Mouse (Mus musculus) bone marrow, adult 2 months (tissue): ENCODE data around the gene Sox2. TPM values are rescaled to one million over a fixed set of nuclear protein-coding genes. Genes with fewer than 3 reads are reported as not detected.

Experiments used
- H3K27ac ChIP-seq: fragments of 200-500 bp; 2 replicates; pipeline ENCODE4 v1.5.1; 2012; ENCODE audit warnings: low read depth, mild to moderate bottlenecking, control low read depth, inconsistent platforms, low read length; ENCODE audit not compliant: control insufficient read depth, poor library complexity, insufficient read depth
- H3K4me1 ChIP-seq: fragments of 200-500 bp; 2 replicates; pipeline ENCODE4 v1.6.1; 2011; ENCODE audit warnings: low read length; ENCODE audit not compliant: control insufficient read depth, insufficient read depth
- H3K4me3 ChIP-seq: fragments of 200-500 bp; replicated peaks from 2 replicates; pipeline ENCODE3; 2011; ENCODE audit warnings: mild to moderate bottlenecking, low read depth, low read length, control low read depth; ENCODE audit not compliant: control insufficient read depth
- CTCF ChIP-seq: fragments of 200-500 bp; IDR thresholded peaks from 2 replicates; pipeline ENCODE4 v1.5.1; 2011; ENCODE audit warnings: low read length, control low read depth; ENCODE audit not compliant: control insufficient read depth, insufficient read depth
- POLR2A ChIP-seq: fragments of 200-500 bp; IDR thresholded peaks from 2 replicates; pipeline ENCODE4 v1.6.1; 2011; ENCODE audit warnings: low read depth, mild to moderate bottlenecking, control low read depth, low read length, borderline replicate concordance; ENCODE audit not compliant: control insufficient read depth
- WGBS: fragments of 180-500 bp; shearing (Covaris S2); methylation state at CpG from one replicate; pipeline ENCODE4 v1.1.7; 2018; 5-methylcytosine and 5-hydroxymethylcytosine counted together
- polyA plus RNA-seq: library from polyadenylated mRNA; stranded (reverse); fragments of >200 nt; gene quantifications from 2 replicates; pipeline ENCODE4 v1.2.4, GENCODE M21; 2011; ENCODE audit warnings: low replicate concordance; ENCODE audit not compliant: missing spikeins, insufficient read depth, insufficient read length

Gene Sox2
- polyA plus RNA-seq, 1 experiment, result 11.5 TPM

- 6% methylated on average over 10 of the region's 10 CpGs for WGBS
- TF ChIP-seq CTCF (no peak), POLR2A (no peak)
Observed at GRCm38 (mm10) chr3:34665751-34666665, 15.8 kb downstream of the Sox2 start.

GRCm38 (mm10) chr3:34667180-34667579, 17.0 kb downstream of the Sox2 start:
- 43% methylated on average over 2 of the region's 2 CpGs for WGBS

More at GRCm38 (mm10) chr3:34665751-34666665, 15.8 kb downstream of the Sox2 start:
- Histone ChIP-seq H3K4me3 (no peak overlapping the region), H3K4me1 (no peaks in the 10 kb centered on the region), H3K27ac (no peak overlapping the region)

GRCm38 (mm10) chr3:34667881-34668817, 17.9 kb downstream of the Sox2 start:
- H3K4me1 ChIP-seq, result no peaks in the 10 kb centered on the region
- no peak overlapping the region for H3K27ac ChIP-seq
- H3K4me3 ChIP-seq, result no peak overlapping the region
- TF ChIP-seq CTCF (no peak), POLR2A (no peak)
- WGBS, result 10% methylated on average over 18 of the region's 18 CpGs

More at GRCm38 (mm10) chr3:34667180-34667579, 17.0 kb downstream of the Sox2 start:
- Histone ChIP-seq H3K27ac (no peak overlapping the region), H3K4me1 (no peaks in the 10 kb centered on the region), H3K4me3 (no peak overlapping the region)
- TF ChIP-seq CTCF, result no peak
- TF ChIP-seq POLR2A, result no peak

GRCm38 (mm10) chr3:34671024-34671660, 20.9 kb downstream of the Sox2 start:
- H3K27ac ChIP-seq, result no peak overlapping the region
- no peaks in the 10 kb centered on the region for H3K4me1 ChIP-seq
- 19% methylated on average over 15 of the region's 15 CpGs for WGBS
- no peak for TF ChIP-seq POLR2A
- no peak for TF ChIP-seq CTCF
- no peak overlapping the region for H3K4me3 ChIP-seq

- no peak overlapping the region for H3K27ac ChIP-seq
- no peak overlapping the region for H3K4me3 ChIP-seq
- no peak for TF ChIP-seq CTCF
- TF ChIP-seq POLR2A, result no peak
- no peaks in the 10 kb centered on the region for H3K4me1 ChIP-seq
- 48% methylated on average over 7 of the region's 7 CpGs for WGBS
Observed at GRCm38 (mm10) chr3:34678840-34679239, 28.6 kb downstream of the Sox2 start.

GRCm38 (mm10) chr3:34679439-34679838, 29.2 kb downstream of the Sox2 start:
- 57% methylated on average over 2 of the region's 2 CpGs for WGBS

GRCm38 (mm10) chr3:34679921-34680320, 29.7 kb downstream of the Sox2 start:
- H3K27ac ChIP-seq, result no peak overlapping the region
- WGBS, result 73% methylated on average over 3 of the region's 3 CpGs
- no peak overlapping the region for H3K4me3 ChIP-seq
- no peaks in the 10 kb centered on the region for H3K4me1 ChIP-seq
- TF ChIP-seq POLR2A (no peak), CTCF (no peak)

More at GRCm38 (mm10) chr3:34679439-34679838, 29.2 kb downstream of the Sox2 start:
- no peak overlapping the region for H3K27ac ChIP-seq
- no peak for TF ChIP-seq POLR2A
- TF ChIP-seq CTCF, result no peak
- no peaks in the 10 kb centered on the region for H3K4me1 ChIP-seq
- H3K4me3 ChIP-seq, result no peak overlapping the region
